ENCODE assay signal across 8 mouse cellular contexts in genomic region chr4:141790524-141790990, GRCm38 (mm10). TPM values are rescaled to one million over a fixed set of nuclear protein-coding genes. Genes with fewer than 3 reads are reported as not detected.
A peak's percentile ranks its signal among the peaks of the same experiment; 100 is the strongest.
DNase-seq lines count a peak whose midpoint lies in the region; ATAC-seq lines count a peak whose summit lies in the region.

Gene Dnajc16, minus strand, starts transcription at chr4:141790931.

- H3K36me3 ChIP-seq in intestine, embryonic 14.5 days (ENCODE audit: control insufficient read depth, insufficient read depth, low read length): peaks cover 19% of the 10 kb centered on the region

- peak within 1 kb of the TSS; percentile 61; the same call in 1 of the 2 replicates for H3K27ac ChIP-seq in intestine, embryonic 14.5 days (ENCODE audit: low read depth)

- WGBS in intestine, embryonic 14.5 days: under 1% methylated on average over 42 of the region's 42 CpGs

- peaks cover 26% of the 10 kb centered on the region for H3K4me1 ChIP-seq in intestine, embryonic 14.5 days (replicated peaks; ENCODE audit: control insufficient read depth, insufficient read depth, low read length)

- no peaks in the 10 kb centered on the region for H3K9me3 ChIP-seq in intestine, embryonic 14.5 days (ENCODE audit: control insufficient read depth, low read length)

- intact Hi-C loops in left cerebral cortex, postnatal 14 days (cut with DNase I): loop anchor here (2.0 kb wide), 1 partner anchor 68 kb away; the partner anchor contains the start of gene Ddi2

- peak within 1 kb of the TSS; percentile 91 for H3K9ac ChIP-seq in intestine, embryonic 14.5 days (ENCODE audit: low read length)

- H3K27me3 ChIP-seq in intestine, embryonic 14.5 days (replicated peaks; ENCODE audit: control insufficient read depth, insufficient read depth, low read length): no peaks in the 10 kb centered on the region

- DNase-seq in adrenal gland, adult 18-20 months (ENCODE audit: low spot score in 2 of 2): peak; percentile 92 to 94
- peak; percentile 99 for DNase-seq in embryo, embryonic 11 days
- DNase-seq in gastrocnemius, postnatal 25 days: peak; percentile 97
- DNase-seq in intestine, embryonic 14.5 days (ENCODE audit: low spot score): peak; percentile 97
- DNase-seq in left cerebral cortex, postnatal 14 days (ENCODE audit: low spot score in 2 of 2): peak; percentile 98 to 99
- peak; percentile 99 for DNase-seq in mesoderm, embryonic 11.5 days (ENCODE audit: low read depth, low spot score)
- DNase-seq in right cerebral cortex, postnatal 36 days (ENCODE audit: low spot score in 2 of 2): peak; percentile 98 to 99
- DNase-seq in yolk sac, embryonic 10.5 days (ENCODE audit: low spot score): peak; percentile 99

- peak; percentile 93 for ATAC-seq in intestine, embryonic 14.5 days (replicated peaks; ENCODE audit: low FRiP score, low TSS enrichment, low read depth)

- peak within 1 kb of the TSS; percentile 94 for H3K4me2 ChIP-seq in intestine, embryonic 14.5 days (ENCODE audit: low read length)

- peak within 1 kb of the TSS; percentile 91 for H3K4me3 ChIP-seq in intestine, embryonic 14.5 days (ENCODE audit: low read depth, low read length)

RNA-seq across cellular contexts. Expression of gene Dnajc16, which starts in this region (rescaled TPM):
- 10 to 100 TPM; 18.5 to 25.8 TPM for total RNA-seq in adrenal gland, adult 18-20 months (2021)
- 10 to 100 TPM; 10.1 to 12.0 TPM for total RNA-seq in gastrocnemius, postnatal 25 days (2021)
- 4.4 and 4.5 TPM in 2 replicates for polyA plus RNA-seq in intestine, embryonic 14.5 days (2014; fragmentation: Nextera tagmentation; extraction: Ambion mirVana)
- 10 to 100 TPM; 30.5 to 30.7 TPM for total RNA-seq in left cerebral cortex, postnatal 14 days (2021)

Comparison
In these comparisons a context has a peak if more than half of its experiments do, and no peak if none do; other contexts are left out.
1. Peak in every context shown above with its lines: DNase-seq, ATAC-seq, H3K4me3 ChIP-seq and H3K27ac ChIP-seq.